Mouse (Mus musculus): ENCODE measurements around the gene Mfsd4a.

- TF ChIP-seq CTCF (IDR thresholded peaks at IDR 0.05; ENCODE audit: borderline replicate concordance, insufficient read depth, low read depth, low read length), result no peak
- TF ChIP-seq POLR2A (IDR thresholded peaks at IDR 0.05; ENCODE audit: borderline replicate concordance, insufficient read depth, low read length), result no peak
Observed at GRCm38 (mm10) chr1:132111411-132111810, 43.5 kb upstream of the Mfsd4a start.
